Mouse (Mus musculus): ENCODE measurements around the gene Pik3c2g.

GRCm38 (mm10) chr6:139874418-139875176 is 287.6 kb downstream of the Pik3c2g start:
- no peak for TF ChIP-seq MAZ (IDR thresholded peaks at IDR 0.05; ENCODE audit: low read depth, low read length)
- no peak for TF ChIP-seq ZNF384 (IDR thresholded peaks at IDR 0.05; ENCODE audit: low read depth, low read length)

All from MEL (cell line).